Mouse (Mus musculus): ENCODE measurements around the gene Cnp. TPM values are rescaled to one million over a fixed set of nuclear protein-coding genes. Genes with fewer than 3 reads are reported as not detected.
"Not testable (repeated sequence)": the region's sequence is repeated elsewhere in the genome, so short reads cannot be mapped to it uniquely, and the experiment has no call there.

Cnp gene
- polyA plus RNA-seq, 1 experiment from 2014 or later = 33.6 TPM

GRCm38 (mm10) chr11:100534821-100535220, 39.9 kb upstream of the Cnp start:
- H3K4me3 ChIP-seq (ENCODE audit: low read length); H3K36me3 ChIP-seq (ENCODE audit: insufficient read depth, low read length); H3K4me2 ChIP-seq (replicated peaks; ENCODE audit: low read depth, low read length); H3K9ac ChIP-seq (replicated peaks; ENCODE audit: low read length); ATAC-seq (ENCODE audit: low FRiP score, low TSS enrichment); H3K4me1 ChIP-seq (ENCODE audit: insufficient read depth, low read length); H3K27me3 ChIP-seq (ENCODE audit: insufficient read depth, low read length); H3K9me3 ChIP-seq (ENCODE audit: low read length); H3K27ac ChIP-seq (ENCODE audit: low read length): not testable (repeated sequence)
- 85% methylated on average over 6 of the region's 6 CpGs for WGBS

GRCm38 (mm10) chr11:100535996-100536395, 38.7 kb upstream of the Cnp start:
- no peaks in the 10 kb centered on the region for H3K27me3 ChIP-seq (ENCODE audit: insufficient read depth, low read length)
- H3K4me2 ChIP-seq (replicated peaks; ENCODE audit: low read depth, low read length) = no peak overlapping the region
- no peaks in the 10 kb centered on the region for H3K36me3 ChIP-seq (ENCODE audit: insufficient read depth, low read length)
- ATAC-seq (ENCODE audit: low FRiP score, low TSS enrichment) = no peak
- H3K9me3 ChIP-seq (ENCODE audit: low read length) = no peaks in the 10 kb centered on the region
- WGBS = 77% methylated on average over 1 of the region's 1 CpGs
- H3K27ac ChIP-seq (ENCODE audit: low read length) = no peak overlapping the region
- H3K4me3 ChIP-seq (ENCODE audit: low read length) = no peak overlapping the region
- no peak overlapping the region for H3K9ac ChIP-seq (replicated peaks; ENCODE audit: low read length)
- no peaks in the 10 kb centered on the region for H3K4me1 ChIP-seq (ENCODE audit: insufficient read depth, low read length)

GRCm38 (mm10) chr11:100536466-100536865, 38.2 kb upstream of the Cnp start:
- H3K9me3 ChIP-seq (ENCODE audit: low read length) = no peaks in the 10 kb centered on the region
- no peak overlapping the region for H3K4me3 ChIP-seq (ENCODE audit: low read length)
- H3K27me3 ChIP-seq (ENCODE audit: insufficient read depth, low read length) = no peaks in the 10 kb centered on the region
- no peak overlapping the region for H3K4me2 ChIP-seq (replicated peaks; ENCODE audit: low read depth, low read length)
- H3K9ac ChIP-seq (replicated peaks; ENCODE audit: low read length) = no peak overlapping the region
- H3K27ac ChIP-seq (ENCODE audit: low read length) = no peak overlapping the region
- H3K36me3 ChIP-seq (ENCODE audit: insufficient read depth, low read length) = no peaks in the 10 kb centered on the region
- no peaks in the 10 kb centered on the region for H3K4me1 ChIP-seq (ENCODE audit: insufficient read depth, low read length)
- ATAC-seq (ENCODE audit: low FRiP score, low TSS enrichment) = no peak

- Histone ChIP-seq H3K27me3 (ENCODE audit: insufficient read depth, low read length) (no peaks in the 10 kb centered on the region), H3K36me3 (ENCODE audit: insufficient read depth, low read length) (no peaks in the 10 kb centered on the region), H3K9me3 (ENCODE audit: low read length) (no peaks in the 10 kb centered on the region), H3K9ac (replicated peaks; ENCODE audit: low read length) (no peak overlapping the region), H3K4me2 (replicated peaks; ENCODE audit: low read depth, low read length) (no peak overlapping the region), H3K4me1 (ENCODE audit: insufficient read depth, low read length) (peaks cover 8% of the 10 kb centered on the region; the same call in 1 of the 2 replicates), H3K4me3 (ENCODE audit: low read length) (no peak overlapping the region), H3K27ac (ENCODE audit: low read length) (no peak overlapping the region)
- ATAC-seq (ENCODE audit: low FRiP score, low TSS enrichment) = no peak
- 22% methylated on average over 6 of the region's 6 CpGs for whole genome bisulfite sequencing
These were observed 33.7 kb upstream of the Cnp start for GRCm38 (mm10) chr11:100540966-100541365.

- no peak for ATAC-seq (ENCODE audit: low FRiP score, low TSS enrichment)
- Histone ChIP-seq H3K27me3 (ENCODE audit: insufficient read depth, low read length) (no peaks in the 10 kb centered on the region), H3K9me3 (ENCODE audit: low read length) (no peaks in the 10 kb centered on the region), H3K4me1 (ENCODE audit: insufficient read depth, low read length) (peaks cover 10% of the 10 kb centered on the region; the same call in 1 of the 2 replicates), H3K4me2 (replicated peaks; ENCODE audit: low read depth, low read length) (no peak overlapping the region), H3K9ac (replicated peaks; ENCODE audit: low read length) (no peak overlapping the region), H3K4me3 (ENCODE audit: low read length) (no peak overlapping the region), H3K27ac (ENCODE audit: low read length) (no peak overlapping the region), H3K36me3 (ENCODE audit: insufficient read depth, low read length) (no peaks in the 10 kb centered on the region)
- 92% methylated on average over 2 of the region's 2 CpGs for WGBS
These were observed 33.1 kb upstream of the Cnp start for GRCm38 (mm10) chr11:100541577-100541976.

- Histone ChIP-seq H3K27ac (ENCODE audit: low read length) (no peak within 1 kb of the TSS), H3K36me3 (ENCODE audit: insufficient read depth, low read length) (no peaks in the 10 kb centered on the region), H3K9ac (replicated peaks; ENCODE audit: low read length) (peak within 1 kb of the TSS; percentile 57), H3K4me3 (ENCODE audit: low read length) (peak within 1 kb of the TSS; percentile 43), H3K9me3 (ENCODE audit: low read length) (no peaks in the 10 kb centered on the region), H3K4me1 (ENCODE audit: insufficient read depth, low read length) (peaks cover 10% of the 10 kb centered on the region; the same call in 1 of the 2 replicates), H3K4me2 (replicated peaks; ENCODE audit: low read depth, low read length) (peak within 1 kb of the TSS; percentile 66), H3K27me3 (ENCODE audit: insufficient read depth, low read length) (no peaks in the 10 kb centered on the region)
- 5% methylated on average over 28 of the region's 28 CpGs for WGBS
- ATAC-seq (ENCODE audit: low FRiP score, low TSS enrichment) = peak; percentile 99
These were observed 29.6 kb upstream of the Cnp start, which contains the start of gene Ttc25 for GRCm38 (mm10) chr11:100544832-100545745. TSS of gene Ttc25 (plus strand) at chr11:100545607.

- Histone ChIP-seq H3K27me3 (ENCODE audit: insufficient read depth, low read length) (no peaks in the 10 kb centered on the region), H3K4me3 (ENCODE audit: low read length) (peak overlapping the region; percentile 43), H3K4me1 (ENCODE audit: insufficient read depth, low read length) (peaks cover 10% of the 10 kb centered on the region; the same call in 1 of the 2 replicates), H3K27ac (ENCODE audit: low read length) (no peak overlapping the region), H3K9me3 (ENCODE audit: low read length) (no peaks in the 10 kb centered on the region), H3K9ac (replicated peaks; ENCODE audit: low read length) (peak overlapping the region; percentile 57), H3K36me3 (ENCODE audit: insufficient read depth, low read length) (no peaks in the 10 kb centered on the region), H3K4me2 (replicated peaks; ENCODE audit: low read depth, low read length) (peak overlapping the region; percentile 66)
- no peak; the same call in 1 of the 2 replicates for ATAC-seq (ENCODE audit: low FRiP score, low TSS enrichment)
- WGBS = 31% methylated on average over 7 of the region's 7 CpGs
These were observed 29.0 kb upstream of the Cnp start for GRCm38 (mm10) chr11:100545746-100546085.

- H3K4me3 ChIP-seq (ENCODE audit: low read length) = no peak overlapping the region
- 82% methylated on average over 6 of the region's 6 CpGs for WGBS
- no peak overlapping the region for H3K9ac ChIP-seq (replicated peaks; ENCODE audit: low read length)
- no peak overlapping the region for H3K27ac ChIP-seq (ENCODE audit: low read length)
- H3K4me1 ChIP-seq (ENCODE audit: insufficient read depth, low read length) = peaks cover 10% of the 10 kb centered on the region; the same call in 1 of the 2 replicates
- no peaks in the 10 kb centered on the region for H3K36me3 ChIP-seq (ENCODE audit: insufficient read depth, low read length)
- H3K4me2 ChIP-seq (replicated peaks; ENCODE audit: low read depth, low read length) = no peak overlapping the region
- no peaks in the 10 kb centered on the region for H3K27me3 ChIP-seq (ENCODE audit: insufficient read depth, low read length)
- no peaks in the 10 kb centered on the region for H3K9me3 ChIP-seq (ENCODE audit: low read length)
- ATAC-seq (ENCODE audit: low FRiP score, low TSS enrichment) = no peak
These were observed 27.7 kb upstream of the Cnp start for GRCm38 (mm10) chr11:100546955-100547354.

GRCm38 (mm10) chr11:100548141-100548540, 26.6 kb upstream of the Cnp start:
- ATAC-seq (ENCODE audit: low FRiP score, low TSS enrichment) = no peak
- H3K27ac ChIP-seq (ENCODE audit: low read length) = no peak overlapping the region
- no peaks in the 10 kb centered on the region for H3K9me3 ChIP-seq (ENCODE audit: low read length)
- 77% methylated on average over 6 of the region's 6 CpGs for WGBS
- no peak overlapping the region for H3K4me2 ChIP-seq (replicated peaks; ENCODE audit: low read depth, low read length)
- peaks cover 10% of the 10 kb centered on the region; the same call in 1 of the 2 replicates for H3K4me1 ChIP-seq (ENCODE audit: insufficient read depth, low read length)
- H3K27me3 ChIP-seq (ENCODE audit: insufficient read depth, low read length) = no peaks in the 10 kb centered on the region
- H3K9ac ChIP-seq (replicated peaks; ENCODE audit: low read length) = no peak overlapping the region
- no peaks in the 10 kb centered on the region for H3K36me3 ChIP-seq (ENCODE audit: insufficient read depth, low read length)
- no peak overlapping the region for H3K4me3 ChIP-seq (ENCODE audit: low read length)

GRCm38 (mm10) chr11:100549466-100549865, 25.2 kb upstream of the Cnp start:
- Histone ChIP-seq H3K27ac (ENCODE audit: low read length) (no peak overlapping the region), H3K4me1 (ENCODE audit: insufficient read depth, low read length) (peaks cover 10% of the 10 kb centered on the region; the same call in 1 of the 2 replicates), H3K9ac (replicated peaks; ENCODE audit: low read length) (no peak overlapping the region), H3K4me3 (ENCODE audit: low read length) (no peak overlapping the region), H3K27me3 (ENCODE audit: insufficient read depth, low read length) (no peaks in the 10 kb centered on the region), H3K9me3 (ENCODE audit: low read length) (no peaks in the 10 kb centered on the region), H3K4me2 (replicated peaks; ENCODE audit: low read depth, low read length) (no peak overlapping the region), H3K36me3 (ENCODE audit: insufficient read depth, low read length) (no peaks in the 10 kb centered on the region)
- no peak for ATAC-seq (ENCODE audit: low FRiP score, low TSS enrichment)
- WGBS = 77% methylated on average over 8 of the region's 8 CpGs
